Mouse (Mus musculus): ENCODE measurements around the gene Hdac11. TPM values are rescaled to one million over a fixed set of nuclear protein-coding genes. Genes with fewer than 3 reads are reported as not detected.

Hdac11 gene
- polyA plus RNA-seq, 1 experiment = 8.3 TPM

DNA sequence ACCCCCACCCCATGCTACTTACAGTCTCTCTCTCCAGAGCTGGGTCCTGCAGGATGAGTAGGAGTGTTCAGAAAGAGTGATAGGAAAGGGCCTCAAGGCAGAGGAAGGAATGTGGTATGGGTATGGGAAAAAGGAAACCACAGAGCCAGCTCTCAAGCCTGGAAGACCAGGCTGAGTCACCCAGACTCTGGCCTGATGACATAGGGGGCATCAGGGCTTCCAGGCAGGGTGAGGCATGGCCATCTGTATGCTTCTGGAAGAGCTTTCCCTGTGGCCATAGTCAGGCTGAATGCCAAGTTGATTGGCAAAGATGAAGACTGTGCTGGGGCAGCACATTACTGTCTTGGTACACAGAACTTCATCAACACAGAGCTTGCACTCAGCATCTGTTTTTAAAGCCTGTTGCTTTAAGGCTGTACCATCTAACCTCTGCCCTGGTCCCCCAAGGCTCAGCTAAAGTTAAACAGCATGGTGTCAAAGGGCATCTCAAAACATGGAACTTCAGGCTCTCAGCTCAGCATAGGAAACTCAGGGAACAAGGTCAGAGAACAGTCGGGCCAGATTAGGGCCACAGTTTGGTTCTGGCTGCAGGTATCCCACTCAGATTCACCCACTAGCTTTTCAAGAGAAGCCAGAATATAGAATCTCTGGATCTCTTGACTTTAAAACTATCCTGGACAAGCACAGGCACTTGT, 36.5 kb downstream of the Hdac11 start:
- no peak overlapping the region for H3K27ac ChIP-seq (ENCODE audit: insufficient read depth, low read length)
- no peaks in the 10 kb centered on the region for H3K4me1 ChIP-seq (ENCODE audit: control insufficient read depth, insufficient read depth, insufficient read length)
- 71% methylated on average over 1 of the region's 1 CpGs for WGBS
- DNase-seq (ENCODE audit: low read depth in 1 of 2, low spot score in 2 of 2) = no peak
- no peaks in the 10 kb centered on the region for H3K36me3 ChIP-seq (ENCODE audit: control insufficient read depth, insufficient read depth, low read length)
- TF ChIP-seq POLR2A (IDR thresholded peaks at IDR 0.05; ENCODE audit: low read depth, low read length) (no peak), CTCF (IDR thresholded peaks at IDR 0.05; ENCODE audit: extremely low read depth, insufficient read depth, insufficient read length, insufficient replicate concordance) (no peak)
- H3K4me3 ChIP-seq (ENCODE audit: extremely low read depth, insufficient read depth, insufficient read length) = no peak overlapping the region
- no peaks in the 10 kb centered on the region for H3K27me3 ChIP-seq (ENCODE audit: control insufficient read depth, insufficient read depth, low read length)

DNA sequence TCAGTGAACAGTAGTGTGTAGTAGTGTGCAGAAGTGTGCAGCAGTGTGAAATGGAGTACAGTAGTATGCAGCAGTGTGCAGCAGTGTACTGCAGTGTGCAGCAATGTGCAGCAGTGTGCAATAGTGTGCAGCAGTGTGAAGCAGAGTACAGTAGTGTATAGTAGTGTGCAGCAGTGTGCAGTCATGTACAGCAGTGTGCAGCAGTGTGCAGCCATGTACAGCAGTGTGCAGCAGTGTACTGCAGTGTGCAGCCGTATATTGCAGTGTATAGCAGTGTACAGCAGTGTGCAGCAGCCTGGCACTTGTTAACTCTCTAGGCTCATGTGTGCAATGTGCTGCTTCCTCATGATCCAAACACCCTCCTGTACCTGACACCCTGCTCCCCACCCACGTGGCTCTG, 42.0 kb downstream of the Hdac11 start:
- no peak for TF ChIP-seq POLR2A (IDR thresholded peaks at IDR 0.05; ENCODE audit: low read depth, low read length)
- TF ChIP-seq CTCF (IDR thresholded peaks at IDR 0.05; ENCODE audit: extremely low read depth, insufficient read depth, insufficient read length, insufficient replicate concordance) = no peak
- Histone ChIP-seq H3K4me3 (ENCODE audit: extremely low read depth, insufficient read depth, insufficient read length) (no peak overlapping the region), H3K27me3 (ENCODE audit: control insufficient read depth, insufficient read depth, low read length) (no peaks in the 10 kb centered on the region), H3K27ac (ENCODE audit: insufficient read depth, low read length) (no peak overlapping the region), H3K36me3 (ENCODE audit: control insufficient read depth, insufficient read depth, low read length) (no peaks in the 10 kb centered on the region), H3K4me1 (ENCODE audit: control insufficient read depth, insufficient read depth, insufficient read length) (no peaks in the 10 kb centered on the region)
- WGBS = 46% methylated on average over 2 of the region's 2 CpGs
- DNase-seq (ENCODE audit: low read depth in 1 of 2, low spot score in 2 of 2) = no peak

GRCm38 (mm10) chr6:91200429-91201188, 44.1 kb downstream of the Hdac11 start:
- WGBS = 75% methylated on average over 8 of the region's 8 CpGs
- H3K4me3 ChIP-seq (ENCODE audit: extremely low read depth, insufficient read depth, insufficient read length) = no peak overlapping the region

GRCm38 (mm10) chr6:91201881-91202341, 45.4 kb downstream of the Hdac11 start:
- WGBS = 74% methylated on average over 8 of the region's 8 CpGs
- H3K4me1 ChIP-seq (ENCODE audit: control insufficient read depth, insufficient read depth, insufficient read length) = no peaks in the 10 kb centered on the region
- TF ChIP-seq POLR2A (IDR thresholded peaks at IDR 0.05; ENCODE audit: low read depth, low read length) (no peak), CTCF (IDR thresholded peaks at IDR 0.05; ENCODE audit: extremely low read depth, insufficient read depth, insufficient read length, insufficient replicate concordance) (no peak)
- no peaks in the 10 kb centered on the region for H3K27me3 ChIP-seq (ENCODE audit: control insufficient read depth, insufficient read depth, low read length)
- H3K27ac ChIP-seq (ENCODE audit: insufficient read depth, low read length) = no peak overlapping the region
- no peak for DNase-seq (ENCODE audit: low read depth in 1 of 2, low spot score in 2 of 2)
- H3K4me3 ChIP-seq (ENCODE audit: extremely low read depth, insufficient read depth, insufficient read length) = no peak overlapping the region
- H3K36me3 ChIP-seq (ENCODE audit: control insufficient read depth, insufficient read depth, low read length) = no peaks in the 10 kb centered on the region

More at GRCm38 (mm10) chr6:91200429-91201188, 44.1 kb downstream of the Hdac11 start:
- no peak overlapping the region for H3K27ac ChIP-seq (ENCODE audit: insufficient read depth, low read length)
- H3K27me3 ChIP-seq (ENCODE audit: control insufficient read depth, insufficient read depth, low read length) = no peaks in the 10 kb centered on the region
- H3K36me3 ChIP-seq (ENCODE audit: control insufficient read depth, insufficient read depth, low read length) = no peaks in the 10 kb centered on the region
- TF ChIP-seq POLR2A (IDR thresholded peaks at IDR 0.05; ENCODE audit: low read depth, low read length) = no peak
- TF ChIP-seq CTCF (IDR thresholded peaks at IDR 0.05; ENCODE audit: extremely low read depth, insufficient read depth, insufficient read length, insufficient replicate concordance) = no peak
- no peaks in the 10 kb centered on the region for H3K4me1 ChIP-seq (ENCODE audit: control insufficient read depth, insufficient read depth, insufficient read length)
- no peak for DNase-seq (ENCODE audit: low read depth in 1 of 2, low spot score in 2 of 2)

GRCm38 (mm10) chr6:91202571-91202970, 46.1 kb downstream of the Hdac11 start:
- 78% methylated on average over 4 of the region's 4 CpGs for whole genome bisulfite sequencing
- H3K27ac ChIP-seq (ENCODE audit: insufficient read depth, low read length) = no peak overlapping the region
- H3K27me3 ChIP-seq (ENCODE audit: control insufficient read depth, insufficient read depth, low read length) = no peaks in the 10 kb centered on the region
- H3K36me3 ChIP-seq (ENCODE audit: control insufficient read depth, insufficient read depth, low read length) = no peaks in the 10 kb centered on the region
- no peak overlapping the region for H3K4me3 ChIP-seq (ENCODE audit: extremely low read depth, insufficient read depth, insufficient read length)
- no peaks in the 10 kb centered on the region for H3K4me1 ChIP-seq (ENCODE audit: control insufficient read depth, insufficient read depth, insufficient read length)
- TF ChIP-seq POLR2A (IDR thresholded peaks at IDR 0.05; ENCODE audit: low read depth, low read length) (no peak), CTCF (IDR thresholded peaks at IDR 0.05; ENCODE audit: extremely low read depth, insufficient read depth, insufficient read length, insufficient replicate concordance) (no peak)
- no peak for DNase-seq (ENCODE audit: low read depth in 1 of 2, low spot score in 2 of 2)

DNA sequence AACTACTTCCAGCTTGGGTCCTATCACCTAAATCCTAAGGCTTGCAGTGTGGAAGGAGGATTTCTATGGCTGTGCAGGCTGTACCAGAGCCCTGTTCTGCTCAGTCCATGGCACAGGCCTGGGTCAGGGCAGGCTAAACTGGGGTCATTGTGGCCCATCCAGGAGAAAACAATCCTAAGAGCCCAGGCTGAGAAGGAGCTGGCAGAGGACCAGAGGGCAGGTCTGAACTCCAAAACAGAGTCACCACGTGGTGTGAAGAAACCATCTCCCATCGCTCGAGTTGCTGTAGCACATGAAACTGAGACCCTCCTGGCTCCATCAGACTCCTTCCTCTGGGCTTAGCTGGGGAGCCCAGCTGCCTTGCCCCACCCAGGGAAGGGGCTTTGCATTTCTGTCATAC, 48.9 kb downstream of the Hdac11 start:
- Histone ChIP-seq H3K27me3 (ENCODE audit: control insufficient read depth, insufficient read depth, low read length) (no peaks in the 10 kb centered on the region), H3K4me1 (ENCODE audit: control insufficient read depth, insufficient read depth, insufficient read length) (no peaks in the 10 kb centered on the region), H3K36me3 (ENCODE audit: control insufficient read depth, insufficient read depth, low read length) (no peaks in the 10 kb centered on the region), H3K4me3 (ENCODE audit: extremely low read depth, insufficient read depth, insufficient read length) (no peak overlapping the region), H3K27ac (ENCODE audit: insufficient read depth, low read length) (no peak overlapping the region)
- DNase-seq (ENCODE audit: low read depth in 1 of 2, low spot score in 2 of 2) = no peak
- WGBS = 66% methylated on average over 3 of the region's 3 CpGs
- TF ChIP-seq CTCF (IDR thresholded peaks at IDR 0.05; ENCODE audit: extremely low read depth, insufficient read depth, insufficient read length, insufficient replicate concordance) (no peak), POLR2A (IDR thresholded peaks at IDR 0.05; ENCODE audit: low read depth, low read length) (no peak)

DNA sequence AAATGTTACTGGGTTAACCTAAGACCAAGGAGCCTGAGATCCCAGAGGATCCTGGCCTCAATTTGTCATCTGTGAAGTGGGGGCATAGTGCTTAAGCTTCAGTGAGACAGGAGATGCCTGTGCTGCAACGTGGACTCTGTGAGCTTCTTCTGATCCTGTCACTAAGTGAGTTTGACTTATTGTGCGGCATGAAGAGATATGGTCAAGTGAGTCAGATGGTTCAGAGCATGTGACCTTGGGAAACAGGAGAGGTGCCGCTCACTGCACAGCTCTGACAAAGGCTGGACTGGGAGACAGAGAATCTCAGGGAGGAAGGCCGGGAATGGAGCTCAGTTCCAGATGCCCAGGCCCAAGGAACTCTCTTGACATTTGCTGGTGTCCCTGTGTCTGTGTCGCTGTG, 49.3 kb downstream of the Hdac11 start:
- no peak for TF ChIP-seq CTCF (IDR thresholded peaks at IDR 0.05; ENCODE audit: extremely low read depth, insufficient read depth, insufficient read length, insufficient replicate concordance)
- TF ChIP-seq POLR2A (IDR thresholded peaks at IDR 0.05; ENCODE audit: low read depth, low read length) = no peak
- WGBS = 75% methylated on average over 5 of the region's 5 CpGs
- H3K36me3 ChIP-seq (ENCODE audit: control insufficient read depth, insufficient read depth, low read length) = no peaks in the 10 kb centered on the region
- no peak for DNase-seq (ENCODE audit: low read depth in 1 of 2, low spot score in 2 of 2)
- H3K27me3 ChIP-seq (ENCODE audit: control insufficient read depth, insufficient read depth, low read length) = no peaks in the 10 kb centered on the region
- H3K4me3 ChIP-seq (ENCODE audit: extremely low read depth, insufficient read depth, insufficient read length) = no peak overlapping the region
- H3K4me1 ChIP-seq (ENCODE audit: control insufficient read depth, insufficient read depth, insufficient read length) = no peaks in the 10 kb centered on the region
- H3K27ac ChIP-seq (ENCODE audit: insufficient read depth, low read length) = no peak overlapping the region
